Mouse (Mus musculus): ENCODE results near the gene Calm3. TPM values are rescaled to one million over a fixed set of nuclear protein-coding genes. Genes with fewer than 3 reads are reported as not detected.

Gene Calm3
- total and polyA plus RNA-seq, 2 experiments from 2014 or later: 107 to 342 TPM

GRCm38 (mm10) chr7:16948923-16949458 lies 25.1 kb upstream of the Calm3 start:
- H3K36me3 ChIP-seq (replicated peaks; ENCODE audit: control insufficient read depth, insufficient read depth, low read length): no peaks in the 10 kb centered on the region
- peaks cover 22% of the 10 kb centered on the region for H3K4me1 ChIP-seq (ENCODE audit: control insufficient read depth, insufficient read depth)
- no peak overlapping the region for H3K4me2 ChIP-seq (ENCODE audit: low read depth, low read length)
- 79% methylated on average over 8 of the region's 8 CpGs for WGBS
- no peak overlapping the region for H3K27ac ChIP-seq (ENCODE audit: low read depth)
- H3K4me3 ChIP-seq (ENCODE audit: low read depth, low read length): no peak overlapping the region
- TF ChIP-seq CTCF (IDR thresholded peaks at IDR 0.05; ENCODE audit: low read depth): no peak
- TF ChIP-seq EP300 (IDR thresholded peaks at IDR 0.05; ENCODE audit: low read depth): no peak
- ATAC-seq (ENCODE audit: insufficient read depth, low read depth) (no peak), DNase-seq (ENCODE audit: low spot score) (no peak)
- H3K9me3 ChIP-seq (replicated peaks; ENCODE audit: control insufficient read depth, low read length): no peaks in the 10 kb centered on the region
- peaks cover 23% of the 10 kb centered on the region for H3K27me3 ChIP-seq (ENCODE audit: control insufficient read depth, insufficient read depth, low read length)
- no peak overlapping the region for H3K9ac ChIP-seq (replicated peaks; ENCODE audit: low read depth, low read length)

GRCm38 (mm10) chr7:16947959-16948361 lies 24.0 kb upstream of the Calm3 start:
- TF ChIP-seq CTCF (IDR thresholded peaks at IDR 0.05; ENCODE audit: low read depth): no peak
- no peak overlapping the region for H3K4me3 ChIP-seq (ENCODE audit: low read depth, low read length)
- WGBS: 4% methylated on average over 4 of the region's 4 CpGs
- H3K9ac ChIP-seq (replicated peaks; ENCODE audit: low read depth, low read length): no peak overlapping the region
- H3K36me3 ChIP-seq (replicated peaks; ENCODE audit: control insufficient read depth, insufficient read depth, low read length): no peaks in the 10 kb centered on the region
- H3K9me3 ChIP-seq (replicated peaks; ENCODE audit: control insufficient read depth, low read length): no peaks in the 10 kb centered on the region
- H3K27me3 ChIP-seq (ENCODE audit: control insufficient read depth, insufficient read depth, low read length): peaks cover 23% of the 10 kb centered on the region
- H3K4me2 ChIP-seq (ENCODE audit: low read depth, low read length): peak overlapping the region; percentile 77
- peaks cover 22% of the 10 kb centered on the region for H3K4me1 ChIP-seq (ENCODE audit: control insufficient read depth, insufficient read depth)
- ATAC-seq (ENCODE audit: insufficient read depth, low read depth) (peak; percentile 21; the same call in 1 of the 2 replicates), DNase-seq (ENCODE audit: low spot score) (peak; percentile 50)
- H3K27ac ChIP-seq (ENCODE audit: low read depth): no peak overlapping the region

- TF ChIP-seq EP300 (IDR thresholded peaks at IDR 0.05; ENCODE audit: low read depth) (no peak), CTCF (IDR thresholded peaks at IDR 0.05; ENCODE audit: low read depth) (no peak)
- peak overlapping the region; percentile 44 for H3K4me3 ChIP-seq (ENCODE audit: low read depth, low read length)
- H3K4me1 ChIP-seq (ENCODE audit: control insufficient read depth, insufficient read depth): peaks cover 22% of the 10 kb centered on the region
- no peak for ATAC-seq (ENCODE audit: insufficient read depth, low read depth)
- H3K27ac ChIP-seq (ENCODE audit: low read depth): no peak overlapping the region
- H3K9me3 ChIP-seq (replicated peaks; ENCODE audit: control insufficient read depth, low read length): no peaks in the 10 kb centered on the region
- H3K9ac ChIP-seq (replicated peaks; ENCODE audit: low read depth, low read length): peak overlapping the region; percentile 26; the same call in 1 of the 2 replicates
- H3K36me3 ChIP-seq (replicated peaks; ENCODE audit: control insufficient read depth, insufficient read depth, low read length): no peaks in the 10 kb centered on the region
- DNase-seq (ENCODE audit: low spot score): no peak
- peak overlapping the region; percentile 77 for H3K4me2 ChIP-seq (ENCODE audit: low read depth, low read length)
- WGBS: 25% methylated on average over 20 of the region's 22 CpGs
- peaks cover 23% of the 10 kb centered on the region for H3K27me3 ChIP-seq (ENCODE audit: control insufficient read depth, insufficient read depth, low read length)
Observed at GRCm38 (mm10) chr7:16947349-16947895, 23.5 kb upstream of the Calm3 start.

GRCm38 (mm10) chr7:16946441-16947348 lies 22.8 kb upstream of the Calm3 start:
- Histone ChIP-seq H3K9me3 (replicated peaks; ENCODE audit: control insufficient read depth, low read length) (no peaks in the 10 kb centered on the region), H3K27ac (ENCODE audit: low read depth) (no peak overlapping the region), H3K27me3 (ENCODE audit: control insufficient read depth, insufficient read depth, low read length) (peaks cover 23% of the 10 kb centered on the region), H3K4me3 (ENCODE audit: low read depth, low read length) (peak overlapping the region; percentile 44), H3K36me3 (replicated peaks; ENCODE audit: control insufficient read depth, insufficient read depth, low read length) (no peaks in the 10 kb centered on the region), H3K9ac (replicated peaks; ENCODE audit: low read depth, low read length) (peak overlapping the region; percentile 26), H3K4me1 (ENCODE audit: control insufficient read depth, insufficient read depth) (peaks cover 22% of the 10 kb centered on the region), H3K4me2 (ENCODE audit: low read depth, low read length) (peak overlapping the region; percentile 77)
- ATAC-seq (ENCODE audit: insufficient read depth, low read depth) (no peak), DNase-seq (ENCODE audit: low spot score) (peak; percentile 34)
- 6% methylated on average over 52 of the region's 53 CpGs for WGBS
- peak; percentile 24; the same call in 1 of the 2 replicates for TF ChIP-seq CTCF (IDR thresholded peaks at IDR 0.05; ENCODE audit: low read depth)
- no peak for TF ChIP-seq EP300 (IDR thresholded peaks at IDR 0.05; ENCODE audit: low read depth)

- Histone ChIP-seq H3K4me2 (ENCODE audit: low read depth, low read length) (peak overlapping the region; percentile 95), H3K9ac (replicated peaks; ENCODE audit: low read depth, low read length) (no peak overlapping the region), H3K9me3 (replicated peaks; ENCODE audit: control insufficient read depth, low read length) (no peaks in the 10 kb centered on the region), H3K4me3 (ENCODE audit: low read depth, low read length) (peak overlapping the region; percentile 57; the same call in 1 of the 2 replicates), H3K36me3 (replicated peaks; ENCODE audit: control insufficient read depth, insufficient read depth, low read length) (no peaks in the 10 kb centered on the region), H3K27me3 (ENCODE audit: control insufficient read depth, insufficient read depth, low read length) (peaks cover 23% of the 10 kb centered on the region), H3K4me1 (ENCODE audit: control insufficient read depth, insufficient read depth) (peaks cover 22% of the 10 kb centered on the region), H3K27ac (ENCODE audit: low read depth) (no peak overlapping the region)
- no peak for DNase-seq (ENCODE audit: low spot score)
- no peak for ATAC-seq (ENCODE audit: insufficient read depth, low read depth)
- 24% methylated on average over 17 of the region's 17 CpGs for WGBS
- TF ChIP-seq EP300 (IDR thresholded peaks at IDR 0.05; ENCODE audit: low read depth): no peak
- TF ChIP-seq CTCF (IDR thresholded peaks at IDR 0.05; ENCODE audit: low read depth): no peak
Observed at GRCm38 (mm10) chr7:16945419-16945818, 21.5 kb upstream of the Calm3 start.

All from heart, postnatal 0 days (tissue).